Mouse (Mus musculus) stomach, embryonic 16.5 days (tissue): ENCODE data around the gene Sp7. TPM values are rescaled to one million over a fixed set of nuclear protein-coding genes. Genes with fewer than 3 reads are reported as not detected.
A peak's percentile ranks its signal among the peaks of the same experiment; 100 is the strongest.

Source experiments
- ATAC-seq: fragments of 200-750 bp; cut with Nextera tagmentation; 2 replicates; pipeline ENCODE4 v1.8.0; 2017; ENCODE audit warnings: moderate number of reproducible peaks, moderate TSS enrichment; ENCODE audit not compliant: insufficient read depth, low FRiP score
- H3K27ac ChIP-seq: fragments of 300-500 bp; sonication (generic); 2 replicates; pipeline ENCODE4 v1.5.1; 2014; ENCODE audit warnings: low read length
- H3K27me3 ChIP-seq: fragments of 300-500 bp; sonication (generic); 2 replicates; pipeline ENCODE4 v1.6.1; 2014; ENCODE audit warnings: low read length, control low read depth, mixed read lengths; ENCODE audit not compliant: control insufficient read depth, insufficient read depth
- H3K36me3 ChIP-seq: fragments of 300-500 bp; sonication (generic); 2 replicates; pipeline ENCODE4 v1.6.1; 2014; ENCODE audit warnings: low read length; ENCODE audit not compliant: control insufficient read depth, insufficient read depth
- H3K4me1 ChIP-seq: fragments of 300-500 bp; sonication (generic); 2 replicates; pipeline ENCODE4 v1.6.1; 2014; ENCODE audit warnings: low read length, control low read depth, mixed read lengths; ENCODE audit not compliant: control insufficient read depth, insufficient read depth
- H3K4me2 ChIP-seq: fragments of 300-500 bp; sonication (generic); 2 replicates; pipeline ENCODE4 v1.6.1; 2014; ENCODE audit warnings: low read depth, low read length, mixed read lengths
- H3K4me3 ChIP-seq: fragments of 300-500 bp; sonication (generic); replicated peaks from 2 replicates; pipeline ENCODE4 v1.5.1; 2014; ENCODE audit warnings: mild to moderate bottlenecking, low read length
- H3K9ac ChIP-seq: fragments of 300-500 bp; sonication (generic); 2 replicates; pipeline ENCODE4 v1.6.1; 2014; ENCODE audit warnings: low read length
- H3K9me3 ChIP-seq: fragments of 300-500 bp; sonication (generic); replicated peaks from 2 replicates; pipeline ENCODE4 v1.6.1; 2016; ENCODE audit warnings: low read length, control low read depth; ENCODE audit not compliant: control insufficient read depth
- WGBS: fragments of 180-500 bp; shearing (Covaris S2); extraction: QIAGEN DNeasy Blood & Tissue Kit; methylation state at CpG from one replicate; pipeline ENCODE4 v1.1.7; 2014; 5-methylcytosine and 5-hydroxymethylcytosine counted together
- polyA plus RNA-seq: library from polyadenylated mRNA; unstranded; fragments of >200 nt; fragmentation: Nextera tagmentation; extraction: Ambion mirVana; gene quantifications from 2 replicates; pipeline ENCODE4 v1.2.1, GENCODE M21; 2015

Sp7 gene
- polyA plus RNA-seq, 1 experiment from 2014 or later, result 1.3 TPM

GRCm38 (mm10) chr15:102370727-102371126 lies 3.7 kb upstream of the Sp7 start:
- ATAC-seq, result peak; percentile 78
- Histone ChIP-seq H3K4me1 (peaks cover 21% of the 10 kb centered on the region), H3K9ac (peak overlapping the region; percentile 57), H3K9me3 (no peaks in the 10 kb centered on the region), H3K36me3 (no peaks in the 10 kb centered on the region), H3K27ac (peak overlapping the region; percentile 38), H3K27me3 (no peaks in the 10 kb centered on the region; the same call in none of the 2 replicates), H3K4me2 (peak overlapping the region; percentile 48), H3K4me3 (peak overlapping the region; percentile 13)
- 6% methylated on average over 10 of the region's 10 CpGs for WGBS

DNA sequence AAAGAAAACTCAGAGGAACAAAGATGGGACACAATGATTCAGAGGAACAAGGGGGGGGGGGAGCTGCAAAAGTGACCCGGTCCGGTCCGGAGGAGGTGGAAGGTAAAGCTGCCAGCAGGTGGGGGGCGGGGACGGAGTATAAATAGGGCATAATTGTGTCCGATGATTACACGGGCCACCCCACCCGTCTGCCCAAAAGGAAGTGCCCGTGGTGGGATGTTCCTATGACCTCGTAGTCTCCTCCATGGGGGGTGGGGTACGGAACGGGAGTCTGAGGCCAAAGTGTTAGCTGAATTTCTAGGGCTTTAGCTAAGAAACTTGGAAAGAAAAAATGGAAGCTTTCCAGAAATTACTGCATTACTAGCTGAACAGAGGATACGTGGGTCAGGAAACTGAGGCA lies 3.0 kb upstream of the Sp7 start:
- no peaks in the 10 kb centered on the region; the same call in none of the 2 replicates for H3K27me3 ChIP-seq
- H3K27ac ChIP-seq, result no peak overlapping the region
- peaks cover 22% of the 10 kb centered on the region for H3K4me1 ChIP-seq
- 17% methylated on average over 13 of the region's 13 CpGs for WGBS
- no peaks in the 10 kb centered on the region for H3K36me3 ChIP-seq
- H3K4me3 ChIP-seq, result no peak overlapping the region
- H3K4me2 ChIP-seq, result peak overlapping the region; percentile 48
- no peak for ATAC-seq
- H3K9me3 ChIP-seq, result no peaks in the 10 kb centered on the region
- no peak overlapping the region for H3K9ac ChIP-seq

DNA sequence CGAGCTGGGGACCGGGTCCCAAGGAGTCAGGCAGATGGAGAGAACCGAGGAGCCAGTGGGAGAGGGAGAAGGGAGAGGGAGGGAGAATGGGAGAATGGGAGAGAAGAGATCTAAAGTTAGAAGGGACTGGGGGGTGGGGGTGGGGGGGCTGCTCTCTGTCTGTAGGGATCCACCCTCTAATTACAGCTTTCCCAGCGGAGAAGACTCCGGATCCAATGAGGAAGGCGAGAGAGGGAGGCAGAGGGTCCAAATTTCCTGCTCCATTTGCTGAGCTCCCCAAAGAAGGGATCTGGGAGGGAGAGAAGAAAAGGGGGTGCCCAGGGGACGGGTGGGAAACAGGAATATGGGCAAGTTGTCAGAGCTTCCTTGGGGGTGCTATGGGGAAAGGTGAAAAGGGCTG lies 744 bp downstream of the Sp7 start:
- no peak for ATAC-seq
- H3K27ac ChIP-seq, result no peak overlapping the region
- H3K9me3 ChIP-seq, result no peaks in the 10 kb centered on the region
- H3K4me2 ChIP-seq, result peak overlapping the region; percentile 46
- WGBS, result 12% methylated on average over 7 of the region's 7 CpGs
- peak overlapping the region; percentile 33 for H3K4me3 ChIP-seq
- H3K4me1 ChIP-seq, result peaks cover 32% of the 10 kb centered on the region
- H3K36me3 ChIP-seq, result no peaks in the 10 kb centered on the region
- H3K9ac ChIP-seq, result peak overlapping the region; percentile 43
- H3K27me3 ChIP-seq, result no peaks in the 10 kb centered on the region; the same call in none of the 2 replicates

DNA sequence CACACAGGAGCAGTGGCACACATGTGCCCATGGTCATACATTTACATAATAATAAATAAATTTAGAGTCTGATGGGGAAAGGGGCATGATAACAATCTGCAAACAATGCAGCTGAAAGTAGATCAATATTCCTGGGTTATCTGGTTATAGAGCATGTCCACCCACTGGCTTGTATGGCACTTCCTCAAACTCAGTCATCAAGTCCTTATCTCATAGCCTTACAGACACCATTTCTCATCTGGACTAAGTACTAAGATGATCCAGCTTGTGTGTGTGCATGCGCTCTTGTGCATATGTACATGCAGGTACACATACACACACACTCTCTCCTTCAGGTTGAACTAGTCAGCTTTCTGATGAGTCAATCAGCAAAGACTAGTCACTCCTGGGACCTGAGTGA lies 2.3 kb downstream of the Sp7 start:
- Histone ChIP-seq H3K36me3 (no peaks in the 10 kb centered on the region), H3K4me2 (no peak overlapping the region), H3K27me3 (no peaks in the 10 kb centered on the region; the same call in 1 of the 2 replicates), H3K9me3 (no peaks in the 10 kb centered on the region), H3K9ac (no peak overlapping the region), H3K27ac (no peak overlapping the region), H3K4me1 (peaks cover 21% of the 10 kb centered on the region), H3K4me3 (no peak overlapping the region)
- ATAC-seq, result no peak
- 92% methylated on average over 1 of the region's 1 CpGs for WGBS

GRCm38 (mm10) chr15:102362648-102363047 lies 4.3 kb downstream of the Sp7 start:
- ATAC-seq, result peak; percentile 66; the same call in 1 of the 2 replicates
- Histone ChIP-seq H3K4me3 (peak overlapping the region; percentile 29), H3K27me3 (peaks cover 13% of the 10 kb centered on the region), H3K36me3 (no peaks in the 10 kb centered on the region), H3K4me1 (peaks cover 30% of the 10 kb centered on the region), H3K9ac (peak overlapping the region; percentile 65), H3K4me2 (peak overlapping the region; percentile 52), H3K9me3 (no peaks in the 10 kb centered on the region), H3K27ac (peak overlapping the region; percentile 46; the same call in 1 of the 2 replicates)
- 9% methylated on average over 14 of the region's 14 CpGs for WGBS

GRCm38 (mm10) chr15:102358834-102359233 lies 8.1 kb downstream of the Sp7 start:
- peaks cover 15% of the 10 kb centered on the region for H3K27me3 ChIP-seq
- no peak overlapping the region for H3K4me3 ChIP-seq
- WGBS, result 35% methylated on average over 5 of the region's 5 CpGs
- H3K9ac ChIP-seq, result no peak overlapping the region
- H3K9me3 ChIP-seq, result no peaks in the 10 kb centered on the region
- ATAC-seq, result no peak
- H3K27ac ChIP-seq, result no peak overlapping the region
- H3K36me3 ChIP-seq, result no peaks in the 10 kb centered on the region
- no peak overlapping the region for H3K4me2 ChIP-seq
- H3K4me1 ChIP-seq, result peaks cover 22% of the 10 kb centered on the region

DNA sequence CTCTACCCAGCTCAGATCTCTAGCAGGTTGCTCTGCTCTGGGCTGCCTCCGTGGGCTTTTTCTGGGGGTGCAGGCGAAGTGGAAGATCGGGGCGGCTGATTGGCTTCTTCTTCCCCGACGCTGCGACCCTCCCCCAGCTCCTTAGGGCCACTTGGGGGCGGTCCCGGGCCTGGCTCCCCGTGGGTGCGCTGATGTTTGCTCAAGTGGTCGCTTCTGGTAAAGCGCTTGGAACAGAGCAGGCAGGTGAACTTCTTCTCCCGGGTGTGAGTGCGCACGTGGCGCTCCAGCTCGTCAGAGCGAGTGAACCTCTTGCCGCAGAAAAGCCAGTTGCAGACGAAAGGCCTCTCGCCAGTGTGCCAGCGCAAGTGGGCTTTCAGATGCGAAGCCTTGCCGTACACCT lies 8.9 kb downstream of the Sp7 start:
- Histone ChIP-seq H3K4me2 (peak overlapping the region; percentile 39), H3K36me3 (no peaks in the 10 kb centered on the region), H3K9me3 (no peaks in the 10 kb centered on the region), H3K4me3 (peak overlapping the region; percentile 7; the same call in 1 of the 2 replicates), H3K27me3 (peaks cover 15% of the 10 kb centered on the region), H3K27ac (no peak overlapping the region), H3K4me1 (peaks cover 22% of the 10 kb centered on the region), H3K9ac (peak overlapping the region; percentile 61)
- ATAC-seq, result no peak
- WGBS, result 7% methylated on average over 25 of the region's 25 CpGs

DNA sequence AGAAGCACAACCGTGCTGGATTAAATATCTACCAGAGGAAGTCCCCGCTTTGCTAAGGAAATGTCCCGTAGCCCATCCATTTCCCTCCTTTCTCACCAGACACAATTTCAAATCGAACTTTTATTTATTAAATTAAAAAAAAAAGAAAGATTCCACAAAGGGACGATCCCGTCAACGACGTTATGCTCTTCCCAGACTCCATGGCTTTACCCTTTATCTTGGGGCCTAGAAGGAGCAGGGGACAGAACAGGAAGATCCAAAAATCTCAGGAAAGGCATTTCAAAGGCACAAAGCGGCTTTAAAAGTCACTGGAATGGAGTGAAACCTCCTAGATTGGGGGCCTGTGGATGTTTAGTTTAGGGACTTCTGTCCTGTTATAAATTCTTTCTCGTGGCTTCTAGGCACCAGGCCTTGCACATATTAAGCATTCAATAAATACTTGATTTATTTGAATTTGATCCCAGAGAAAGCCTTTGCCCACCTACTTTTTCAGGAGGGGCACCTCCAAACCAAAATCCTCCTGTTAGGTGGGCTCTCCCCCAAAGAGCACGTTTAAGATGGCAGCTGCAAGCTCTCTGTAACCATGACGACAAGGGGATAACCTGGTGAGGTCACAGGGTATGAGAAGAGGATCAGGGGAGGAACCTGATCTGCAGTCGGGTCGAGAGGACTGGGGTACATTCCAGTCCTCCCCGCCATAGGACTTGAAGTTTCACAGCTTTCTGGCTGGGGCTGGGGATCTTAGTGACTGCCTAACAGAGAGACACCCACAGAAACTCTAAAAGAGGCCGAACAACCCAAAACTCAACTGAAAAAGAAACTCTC lies 10.3 kb downstream of the Sp7 start:
- WGBS, result 59% methylated on average over 16 of the region's 16 CpGs
- Histone ChIP-seq H3K9ac (no peak overlapping the region), H3K9me3 (no peaks in the 10 kb centered on the region), H3K27me3 (peaks cover 15% of the 10 kb centered on the region), H3K4me3 (peak overlapping the region; percentile 63; the same call in 1 of the 2 replicates), H3K4me2 (peak overlapping the region; percentile 99; the same call in 1 of the 2 replicates), H3K4me1 (peaks cover 11% of the 10 kb centered on the region; the same call in 1 of the 2 replicates), H3K36me3 (no peaks in the 10 kb centered on the region), H3K27ac (peak overlapping the region; percentile 77; the same call in 1 of the 2 replicates)
- ATAC-seq, result no peak

- WGBS, result 6% methylated on average over 38 of the region's 38 CpGs
- H3K27me3 ChIP-seq, result peaks cover 15% of the 10 kb centered on the region
These were observed 11.0 kb downstream of the Sp7 start for GRCm38 (mm10) chr15:102355871-102356441.

More at GRCm38 (mm10) chr15:102355871-102356441, 11.0 kb downstream of the Sp7 start:
- H3K9me3 ChIP-seq, result no peaks in the 10 kb centered on the region
- H3K4me3 ChIP-seq, result peak overlapping the region; percentile 63
- H3K36me3 ChIP-seq, result no peaks in the 10 kb centered on the region
- H3K4me2 ChIP-seq, result peak overlapping the region; percentile 99
- H3K9ac ChIP-seq, result peak overlapping the region; percentile 80
- peak; percentile 42; the same call in 1 of the 2 replicates for ATAC-seq
- peak overlapping the region; percentile 77 for H3K27ac ChIP-seq
- peaks cover 14% of the 10 kb centered on the region for H3K4me1 ChIP-seq
